Mouse (Mus musculus) midbrain, postnatal 0 days (tissue): Measurements from ENCODE around the gene Tmem54. TPM values are rescaled to one million over a fixed set of nuclear protein-coding genes. Genes with fewer than 3 reads are reported as not detected.
A peak's percentile ranks its signal among the peaks of the same experiment; 100 is the strongest.

Experiments used
- ATAC-seq: fragments of 200-750 bp; cut with Nextera tagmentation; 2 replicates; pipeline ENCODE4 v1.8.0; 2017; ENCODE audit warnings: moderate number of reproducible peaks, mild to moderate bottlenecking, moderate TSS enrichment, moderate library complexity; ENCODE audit not compliant: low FRiP score
- DNase-seq: peaks from one replicate; pipeline ENCODE4 v3.0.0-alpha.2; 2015; ENCODE audit warnings: low spot score
- H3K27ac ChIP-seq: fragments of 300-500 bp; sonication (generic); 2 replicates; pipeline ENCODE4 v1.5.1; 2014; ENCODE audit warnings: low read depth, mild to moderate bottlenecking, low read length, mixed read lengths
- H3K27me3 ChIP-seq: fragments of 300-500 bp; sonication (generic); 2 replicates; pipeline ENCODE4 v1.6.1; 2014; ENCODE audit warnings: low read length, control low read depth, mixed read lengths; ENCODE audit not compliant: insufficient read depth
- H3K36me3 ChIP-seq: fragments of 300-500 bp; sonication (generic); 2 replicates; pipeline ENCODE4 v1.6.1; 2014; ENCODE audit warnings: low read length, control low read depth, mixed read lengths; ENCODE audit not compliant: insufficient read depth
- H3K4me1 ChIP-seq: fragments of 300-500 bp; sonication (generic); 2 replicates; pipeline ENCODE4 v1.6.1; 2014; ENCODE audit warnings: mild to moderate bottlenecking, control low read depth, antibody characterized with exemption, low read length, mixed read lengths; ENCODE audit not compliant: insufficient read depth
- H3K4me2 ChIP-seq: fragments of 300-500 bp; sonication (generic); 2 replicates; pipeline ENCODE4 v1.6.1; 2014; ENCODE audit warnings: low read depth, mild to moderate bottlenecking, low read length, mixed read lengths; ENCODE audit not compliant: poor library complexity, severe bottlenecking
- H3K4me3 ChIP-seq: fragments of 300-500 bp; sonication (generic); 2 replicates; pipeline ENCODE4 v1.5.1; 2014; ENCODE audit warnings: low read depth, mild to moderate bottlenecking, low read length, moderate library complexity
- H3K9ac ChIP-seq: fragments of 300-500 bp; sonication (generic); replicated peaks from 2 replicates; pipeline ENCODE4 v1.6.1; 2014; ENCODE audit warnings: mild to moderate bottlenecking, low read length, moderate library complexity, mixed read lengths; ENCODE audit not compliant: poor library complexity, severe bottlenecking
- H3K9me3 ChIP-seq: fragments of 300-500 bp; sonication (generic); 2 replicates; pipeline ENCODE4 v1.6.1; 2016; ENCODE audit warnings: low read length, control low read depth
- CTCF ChIP-seq: IDR thresholded peaks from 2 replicates; pipeline ENCODE4 v1.5.1; 2016; ENCODE audit warnings: antibody characterized with exemption, mild to moderate bottlenecking
- WGBS: fragments of 180-500 bp; shearing (Covaris S2); extraction: QIAGEN DNeasy Blood & Tissue Kit; methylation state at CpG from one replicate; pipeline ENCODE4 v1.1.7; 2014; 5-methylcytosine and 5-hydroxymethylcytosine counted together
- polyA plus RNA-seq: library from polyadenylated mRNA; unstranded; fragments of >200 nt; fragmentation: Nextera tagmentation; extraction: Ambion mirVana; gene quantifications from 2 replicates; pipeline ENCODE4 v1.2.1, GENCODE M21; 2015
- total RNA-seq: library from RNA; depleted of rRNA; stranded (reverse); fragments of >200 nt; gene quantifications from 2 replicates; pipeline ENCODE4 v1.2.3, GENCODE M21; 2014

Tmem54 gene
- total and polyA plus RNA-seq, 2 experiments from 2014 or later, result 0.99 TPM; not detected in 1

- no peak overlapping the region for H3K9ac ChIP-seq
- peaks cover 5% of the 10 kb centered on the region for H3K36me3 ChIP-seq
- ATAC-seq, result no peak
- DNase-seq, result no peak
- no peak for TF ChIP-seq CTCF
- no peak overlapping the region for H3K4me3 ChIP-seq
- no peak overlapping the region for H3K4me2 ChIP-seq
- no peaks in the 10 kb centered on the region for H3K27me3 ChIP-seq
- H3K4me1 ChIP-seq, result no peaks in the 10 kb centered on the region
- H3K27ac ChIP-seq, result no peak overlapping the region
- WGBS, result 97% methylated on average over 4 of the region's 4 CpGs
- H3K9me3 ChIP-seq, result no peaks in the 10 kb centered on the region
Measured at GRCm38 (mm10) chr4:129068848-129069247, 36.5 kb upstream of the Tmem54 start.

- TF ChIP-seq CTCF, result no peak
- Histone ChIP-seq H3K9ac (no peak overlapping the region), H3K36me3 (peaks cover 59% of the 10 kb centered on the region), H3K4me3 (no peak overlapping the region), H3K4me1 (no peaks in the 10 kb centered on the region), H3K9me3 (no peaks in the 10 kb centered on the region), H3K4me2 (no peak overlapping the region), H3K27me3 (no peaks in the 10 kb centered on the region), H3K27ac (no peak overlapping the region)
- WGBS, result 94% methylated on average over 9 of the region's 9 CpGs
- ATAC-seq (no peak), DNase-seq (no peak)
Measured at GRCm38 (mm10) chr4:129079126-129079525, 26.2 kb upstream of the Tmem54 start.

DNA sequence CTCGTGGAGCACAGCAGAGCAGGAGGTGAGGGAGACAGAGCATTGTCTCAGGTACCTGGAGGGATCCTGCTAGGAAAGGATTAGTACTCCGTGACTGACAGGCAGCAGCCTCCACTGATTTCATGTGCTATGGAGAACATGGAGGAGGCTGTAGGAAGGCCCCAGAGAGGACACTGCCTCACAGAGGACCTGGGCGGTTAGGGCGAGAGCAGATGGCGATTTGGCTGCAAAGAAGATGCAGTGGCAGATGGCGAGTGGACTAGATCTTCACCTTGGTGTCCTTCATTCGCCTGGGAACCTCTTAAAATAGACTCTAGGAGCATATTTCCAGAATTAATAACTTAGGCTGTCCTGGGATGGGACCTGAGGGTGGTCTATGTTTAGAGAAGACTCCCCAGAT, 24.3 kb upstream of the Tmem54 start:
- H3K4me2 ChIP-seq, result no peak overlapping the region
- no peaks in the 10 kb centered on the region for H3K27me3 ChIP-seq
- 77% methylated on average over 7 of the region's 7 CpGs for WGBS
- H3K4me1 ChIP-seq, result no peaks in the 10 kb centered on the region
- no peaks in the 10 kb centered on the region for H3K9me3 ChIP-seq
- ATAC-seq (no peak), DNase-seq (peak; percentile 33)
- H3K36me3 ChIP-seq, result peaks cover 59% of the 10 kb centered on the region
- TF ChIP-seq CTCF, result no peak
- H3K9ac ChIP-seq, result no peak overlapping the region
- no peak overlapping the region for H3K4me3 ChIP-seq
- no peak overlapping the region for H3K27ac ChIP-seq

GRCm38 (mm10) chr4:129081512-129081911, 23.8 kb upstream of the Tmem54 start:
- TF ChIP-seq CTCF, result no peak
- no peak overlapping the region for H3K4me2 ChIP-seq
- no peaks in the 10 kb centered on the region for H3K27me3 ChIP-seq
- DNase-seq (peak; percentile 61), ATAC-seq (no peak)
- no peaks in the 10 kb centered on the region for H3K4me1 ChIP-seq
- peaks cover 59% of the 10 kb centered on the region for H3K36me3 ChIP-seq
- 79% methylated on average over 6 of the region's 6 CpGs for WGBS
- H3K9ac ChIP-seq, result no peak overlapping the region
- no peaks in the 10 kb centered on the region for H3K9me3 ChIP-seq
- H3K4me3 ChIP-seq, result no peak overlapping the region
- no peak overlapping the region for H3K27ac ChIP-seq

GRCm38 (mm10) chr4:129081939-129082338, 23.4 kb upstream of the Tmem54 start:
- WGBS, result 90% methylated on average over 3 of the region's 3 CpGs
- no peak overlapping the region for H3K4me2 ChIP-seq
- ATAC-seq, result no peak
- no peaks in the 10 kb centered on the region for H3K4me1 ChIP-seq
- no peaks in the 10 kb centered on the region for H3K9me3 ChIP-seq
- H3K27ac ChIP-seq, result no peak overlapping the region
- no peak for DNase-seq
- H3K9ac ChIP-seq, result no peak overlapping the region
- H3K4me3 ChIP-seq, result no peak overlapping the region
- no peak for TF ChIP-seq CTCF
- peaks cover 54% of the 10 kb centered on the region for H3K36me3 ChIP-seq
- no peaks in the 10 kb centered on the region for H3K27me3 ChIP-seq

DNA sequence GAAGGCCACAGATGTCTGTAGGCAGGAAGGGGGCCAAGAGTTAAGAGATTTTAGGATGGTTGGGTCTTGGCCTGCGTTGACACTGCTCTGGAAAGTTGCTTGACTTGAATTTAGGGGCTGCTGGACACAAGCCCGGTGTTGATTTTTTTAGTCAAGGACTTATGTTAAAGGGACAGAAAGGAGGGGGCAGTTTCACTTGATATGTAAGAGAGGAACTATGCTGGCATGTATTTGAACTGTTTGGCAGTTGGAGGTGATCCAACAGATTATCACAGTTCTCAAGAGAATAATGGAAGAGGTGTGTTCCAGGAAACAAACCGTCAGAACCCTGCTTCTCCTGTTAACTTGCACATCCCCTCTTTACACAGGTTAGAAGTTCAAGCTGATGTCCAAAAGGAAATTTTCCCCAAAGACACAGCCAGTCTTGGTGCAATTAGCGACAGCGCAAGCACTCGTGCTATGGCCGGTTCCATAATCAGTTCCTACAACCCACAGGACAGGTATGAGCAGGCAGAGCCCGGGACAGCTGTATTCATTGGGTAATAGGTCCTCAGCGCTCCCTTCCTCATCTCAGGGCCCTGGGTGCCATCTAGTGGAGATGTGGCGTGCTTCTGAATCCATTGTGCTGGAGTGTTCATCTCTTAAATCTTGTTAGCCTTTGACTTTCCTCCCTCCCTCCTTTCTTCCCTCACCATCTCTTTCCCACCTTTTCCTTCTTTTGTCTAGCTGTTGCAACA, 22.8 kb upstream of the Tmem54 start:
- Histone ChIP-seq H3K27me3 (no peaks in the 10 kb centered on the region), H3K27ac (no peak overlapping the region), H3K9me3 (no peaks in the 10 kb centered on the region), H3K4me3 (no peak overlapping the region), H3K36me3 (peaks cover 54% of the 10 kb centered on the region), H3K4me1 (no peaks in the 10 kb centered on the region), H3K4me2 (no peak overlapping the region), H3K9ac (no peak overlapping the region)
- peak; percentile 89 for DNase-seq
- 48% methylated on average over 10 of the region's 10 CpGs for WGBS
- peak; percentile 69 for ATAC-seq
- peak; percentile 89 for TF ChIP-seq CTCF
